Mouse (Mus musculus) embryonic facial prominence, embryonic 10.5 days (tissue): ENCODE measurements around the gene Uhmk1. TPM values are rescaled to one million over a fixed set of nuclear protein-coding genes. Genes with fewer than 3 reads are reported as not detected.
"Not testable (repeated sequence)": the region's sequence is repeated elsewhere in the genome, so short reads cannot be mapped to it uniquely, and the experiment has no call there.

Source experiments
- DNase-seq: peaks from one replicate; pipeline ENCODE4 v3.0.0-alpha.2; 2017; ENCODE audit warnings: low spot score
- H3K27ac ChIP-seq: fragments of 300-500 bp; sonication (generic); replicated peaks from 2 replicates; pipeline ENCODE4 v1.5.1; 2016; ENCODE audit warnings: mild to moderate bottlenecking
- H3K27me3 ChIP-seq: fragments of 300-500 bp; sonication (generic); replicated peaks from 2 replicates; pipeline ENCODE4 v1.6.1; 2016; ENCODE audit warnings: low read depth, mild to moderate bottlenecking; ENCODE audit not compliant: poor library complexity, severe bottlenecking
- H3K36me3 ChIP-seq: fragments of 300-500 bp; sonication (generic); replicated peaks from 2 replicates; pipeline ENCODE4 v1.6.1; 2016; ENCODE audit warnings: mild to moderate bottlenecking, moderate library complexity
- H3K4me1 ChIP-seq: fragments of 300-500 bp; sonication (generic); 2 replicates; pipeline ENCODE4 v1.6.1; 2016
- H3K4me3 ChIP-seq: fragments of 300-500 bp; sonication (generic); 2 replicates; pipeline ENCODE4 v1.5.1; 2016; ENCODE audit warnings: mild to moderate bottlenecking, moderate library complexity
- H3K9me3 ChIP-seq: fragments of 300-500 bp; sonication (generic); 2 replicates; pipeline ENCODE4 v1.6.1; 2016; ENCODE audit warnings: mild to moderate bottlenecking
- whole genome bisulfite sequencing: fragments of 180-500 bp; shearing (Covaris S2); methylation state at CpG from one replicate; pipeline ENCODE4 v1.1.7; 2016; 5-methylcytosine and 5-hydroxymethylcytosine counted together
- polyA plus RNA-seq: library from polyadenylated mRNA; unstranded; fragments of >200 nt; fragmentation: Nextera tagmentation; extraction: Ambion mirVana; gene quantifications from 2 replicates; pipeline ENCODE4 v1.2.1, GENCODE M21; 2016

Gene Uhmk1
- polyA plus RNA-seq: 10.6 and 11.3 TPM in 2 replicates

DNA sequence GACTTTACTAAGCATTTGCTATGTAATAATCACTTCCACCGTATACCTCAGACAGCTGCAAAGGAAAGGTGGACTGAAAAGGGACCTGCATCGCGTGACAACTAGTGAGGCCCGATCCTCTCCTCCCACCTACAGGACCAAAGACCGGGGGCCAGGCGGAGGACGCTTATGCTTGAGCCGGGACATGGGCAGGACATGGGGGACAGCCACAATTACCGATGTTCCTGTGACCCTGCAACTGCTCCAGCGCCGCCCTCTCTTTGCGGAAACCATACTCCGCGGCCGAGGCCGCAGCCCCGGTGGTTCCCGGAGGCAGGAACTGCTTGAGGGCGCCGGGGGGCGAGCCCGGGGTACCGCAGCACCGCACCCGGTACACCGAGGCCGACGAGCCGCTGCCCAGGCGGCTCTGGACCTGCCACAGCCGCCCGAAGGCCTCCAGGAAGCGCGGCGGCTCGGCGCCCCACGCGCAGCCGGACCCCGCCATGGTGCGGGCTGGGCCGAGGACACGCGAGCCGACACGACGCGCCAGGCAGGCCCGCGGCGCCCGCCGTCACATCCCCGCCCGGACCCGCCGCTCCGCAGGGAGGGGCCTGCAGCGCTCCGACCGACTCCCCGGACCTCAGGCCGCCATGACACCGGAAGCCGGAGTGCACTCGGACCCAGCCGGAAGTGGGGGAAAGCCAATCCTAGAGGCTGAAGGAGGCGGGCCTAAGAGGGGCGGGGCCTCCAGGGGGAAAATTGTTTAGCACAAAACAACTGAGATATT, at the start of gene Uhmk1:
TSS of gene Uhmk1 (minus strand) at position 641 of the 766 bp plus-strand sequence.
- Histone ChIP-seq H3K36me3 (peaks cover 28% of the 10 kb centered on the region), H3K27me3 (no peaks in the 10 kb centered on the region), H3K4me3 (peak within 1 kb of the TSS; percentile 99), H3K9me3 (no peaks in the 10 kb centered on the region), H3K27ac (peak within 1 kb of the TSS; percentile 94), H3K4me1 (peaks cover 8% of the 10 kb centered on the region; the same call in 1 of the 2 replicates)
- under 1% methylated on average over 70 of the region's 70 CpGs for WGBS
- DNase-seq: peak; percentile 94

DNA sequence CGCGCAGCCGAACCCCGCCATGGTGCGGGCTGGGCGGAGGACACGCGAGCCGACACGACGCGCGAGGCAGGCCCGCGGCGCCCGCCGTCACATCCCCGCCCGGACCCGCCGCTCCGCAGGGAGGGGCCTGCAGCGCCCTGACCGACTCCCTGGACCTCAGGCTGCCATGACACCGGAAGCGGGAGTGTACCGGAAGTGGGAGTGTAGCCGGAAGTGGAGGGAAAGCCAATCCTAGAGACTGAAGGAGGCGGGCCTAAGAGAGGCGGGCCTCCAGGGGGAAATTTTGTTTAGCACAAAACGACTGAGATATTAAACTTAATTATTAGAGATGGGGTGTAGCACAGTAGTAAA, 40.3 kb upstream of the Uhmk1 start:
- Histone ChIP-seq H3K27ac (peak overlapping the region; percentile 92), H3K4me1 (peaks cover 8% of the 10 kb centered on the region), H3K36me3 (no peaks in the 10 kb centered on the region), H3K9me3 (no peaks in the 10 kb centered on the region), H3K4me3 (peak overlapping the region; percentile 70), H3K27me3 (0 out of 2 replicates have a peak, but pooled peaks cover 3% of the 10 kb centered on the region)
- peak; percentile 91 for DNase-seq
- 4% methylated on average over 32 of the region's 32 CpGs for WGBS

DNA sequence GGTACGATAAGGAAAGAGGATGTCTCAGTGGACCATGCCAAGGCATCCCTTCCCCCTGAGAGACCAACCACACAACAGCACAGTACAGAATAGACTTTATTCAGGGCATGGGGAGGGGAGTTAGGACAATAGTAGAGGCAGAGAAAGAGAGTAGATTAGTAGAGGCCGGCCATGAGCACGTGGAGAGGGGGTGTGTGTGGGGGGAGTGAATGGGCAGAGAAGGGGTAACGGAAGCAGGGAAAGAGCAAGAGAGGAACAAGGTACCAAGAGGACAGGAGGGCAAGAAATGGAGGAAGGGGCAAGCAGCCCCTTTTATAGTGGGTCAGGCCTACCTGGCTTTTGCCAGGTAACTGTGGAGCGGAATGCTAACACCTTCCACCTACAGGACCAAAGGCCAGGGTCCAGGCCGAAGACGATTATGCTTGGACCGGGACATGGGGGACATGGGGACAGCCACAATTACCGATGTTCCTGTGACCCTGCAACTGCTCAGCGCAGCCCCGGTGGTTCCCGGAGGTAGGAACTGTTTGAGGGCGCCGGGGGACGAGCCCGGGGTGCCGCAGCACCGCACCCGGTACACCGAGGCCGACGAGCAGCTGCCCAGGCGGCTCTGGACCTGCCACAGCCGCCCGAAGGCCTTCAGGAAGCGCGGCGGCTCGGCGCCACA, 39.8 kb upstream of the Uhmk1 start:
- H3K27ac ChIP-seq: peak overlapping the region; percentile 92
- DNase-seq: no peak
- H3K27me3 ChIP-seq: 0 out of 2 replicates have a peak, but pooled peaks cover 3% of the 10 kb centered on the region
- H3K36me3 ChIP-seq: no peaks in the 10 kb centered on the region
- peaks cover 8% of the 10 kb centered on the region for H3K4me1 ChIP-seq
- 26% methylated on average over 30 of the region's 30 CpGs for WGBS
- H3K9me3 ChIP-seq: no peaks in the 10 kb centered on the region
- H3K4me3 ChIP-seq: peak overlapping the region; percentile 70

DNA sequence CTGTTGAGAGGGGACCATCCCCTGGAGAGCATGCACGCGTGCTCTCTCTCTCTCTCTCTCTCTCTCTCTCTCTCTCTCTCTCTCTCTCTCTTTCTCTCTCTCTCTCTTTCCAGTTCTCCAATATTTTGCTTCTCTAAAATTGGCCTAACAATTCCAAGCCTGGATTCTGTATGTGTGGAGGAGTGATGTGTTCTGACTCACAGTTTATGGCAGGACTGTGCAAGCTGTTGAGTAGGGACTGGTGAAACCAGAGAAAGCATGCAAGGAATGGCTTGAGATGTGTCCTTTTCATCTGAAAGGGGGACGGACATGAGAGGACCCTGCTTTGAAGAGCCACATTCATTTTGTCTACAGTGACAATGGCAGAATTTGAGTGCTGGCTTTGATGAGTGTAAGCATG, 29.8 kb upstream of the Uhmk1 start:
- Histone ChIP-seq H3K4me3 (no peak overlapping the region), H3K9me3 (no peaks in the 10 kb centered on the region), H3K27ac (no peak overlapping the region), H3K4me1 (no peaks in the 10 kb centered on the region), H3K27me3 (no peaks in the 10 kb centered on the region; the same call in 1 of the 2 replicates), H3K36me3 (no peaks in the 10 kb centered on the region)
- WGBS: 84% methylated on average over 3 of the region's 3 CpGs
- DNase-seq: no peak

DNA sequence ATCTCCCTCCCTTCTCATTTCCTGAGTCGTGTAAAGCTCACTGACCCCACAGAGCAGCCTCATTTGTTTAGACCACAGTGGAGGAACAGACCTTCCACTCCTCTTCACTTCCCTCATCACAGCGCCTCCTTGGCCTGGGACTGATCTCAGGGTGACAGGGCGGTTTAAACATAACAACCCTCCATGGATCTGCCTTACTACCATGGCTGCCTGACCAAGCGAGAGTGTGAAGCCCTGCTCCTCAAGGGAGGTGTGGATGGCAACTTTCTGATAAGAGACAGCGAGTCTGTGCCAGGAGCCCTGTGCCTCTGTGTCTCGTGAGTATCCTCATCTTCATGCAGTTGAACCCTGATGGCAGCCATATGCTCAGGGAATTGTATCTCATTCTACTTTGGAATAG, 17.5 kb upstream of the Uhmk1 start, which contains the start of gene Sh2d1b2:
TSS of gene Sh2d1b2 (plus strand) at position 62 of the 400 bp plus-strand sequence.
- H3K4me1 ChIP-seq, H3K9me3 ChIP-seq, H3K27me3 ChIP-seq, H3K36me3 ChIP-seq, H3K4me3 ChIP-seq, H3K27ac ChIP-seq, DNase-seq: not testable (repeated sequence)
- WGBS: 79% methylated on average over 6 of the region's 6 CpGs

DNA sequence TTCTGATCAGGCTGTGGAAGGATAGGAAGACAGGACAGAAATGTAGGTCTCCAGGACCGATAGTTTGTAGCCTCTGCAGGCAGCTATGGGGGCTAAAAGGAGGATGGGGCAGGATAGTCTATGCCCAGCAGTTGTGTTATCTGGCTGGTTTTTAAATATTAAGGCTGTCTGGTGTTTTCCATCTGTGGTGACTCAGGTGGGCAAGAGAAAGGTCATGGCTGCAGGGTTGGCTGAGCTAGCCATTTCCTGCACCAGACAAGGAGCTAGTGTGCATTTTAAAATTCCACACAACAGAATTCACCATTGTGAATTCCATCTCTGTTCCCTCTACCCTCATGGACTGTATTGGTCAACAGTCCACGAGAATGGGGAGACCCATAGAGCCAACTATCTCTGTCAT, 8.1 kb upstream of the Uhmk1 start:
- Histone ChIP-seq H3K4me3 (no peak overlapping the region), H3K4me1 (0 out of 2 replicates have a peak, but pooled peaks cover 3% of the 10 kb centered on the region), H3K27me3 (0 out of 2 replicates have a peak, but pooled peaks cover 3% of the 10 kb centered on the region), H3K9me3 (no peaks in the 10 kb centered on the region), H3K36me3 (no peaks in the 10 kb centered on the region), H3K27ac (no peak overlapping the region)
- 82% methylated on average over 2 of the region's 2 CpGs for WGBS
- DNase-seq: no peak

DNA sequence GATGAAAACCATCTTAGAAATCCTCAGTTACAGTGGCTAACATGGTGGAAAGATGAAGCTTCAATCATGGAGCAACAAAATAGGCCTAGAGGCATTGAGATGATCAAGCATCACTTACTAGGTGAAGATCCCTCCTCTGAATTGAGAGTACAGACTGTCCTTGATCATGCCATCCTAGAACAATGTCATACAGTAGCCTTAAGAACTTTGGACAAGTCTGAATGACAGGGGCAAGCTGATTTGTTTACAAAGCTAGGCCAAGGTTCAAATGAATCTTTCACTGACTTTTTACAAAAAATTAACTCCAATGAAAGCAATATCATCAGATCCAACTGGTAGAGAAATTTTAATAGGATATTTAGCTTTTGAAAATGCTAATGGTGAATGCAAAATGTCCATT, 5.2 kb upstream of the Uhmk1 start:
- no peaks in the 10 kb centered on the region for H3K36me3 ChIP-seq
- H3K27ac ChIP-seq: no peak overlapping the region
- 0 out of 2 replicates have a peak, but pooled peaks cover 3% of the 10 kb centered on the region for H3K27me3 ChIP-seq
- no peaks in the 10 kb centered on the region for H3K4me1 ChIP-seq
- no peaks in the 10 kb centered on the region for H3K9me3 ChIP-seq
- H3K4me3 ChIP-seq: no peak overlapping the region
- DNase-seq: no peak

DNA sequence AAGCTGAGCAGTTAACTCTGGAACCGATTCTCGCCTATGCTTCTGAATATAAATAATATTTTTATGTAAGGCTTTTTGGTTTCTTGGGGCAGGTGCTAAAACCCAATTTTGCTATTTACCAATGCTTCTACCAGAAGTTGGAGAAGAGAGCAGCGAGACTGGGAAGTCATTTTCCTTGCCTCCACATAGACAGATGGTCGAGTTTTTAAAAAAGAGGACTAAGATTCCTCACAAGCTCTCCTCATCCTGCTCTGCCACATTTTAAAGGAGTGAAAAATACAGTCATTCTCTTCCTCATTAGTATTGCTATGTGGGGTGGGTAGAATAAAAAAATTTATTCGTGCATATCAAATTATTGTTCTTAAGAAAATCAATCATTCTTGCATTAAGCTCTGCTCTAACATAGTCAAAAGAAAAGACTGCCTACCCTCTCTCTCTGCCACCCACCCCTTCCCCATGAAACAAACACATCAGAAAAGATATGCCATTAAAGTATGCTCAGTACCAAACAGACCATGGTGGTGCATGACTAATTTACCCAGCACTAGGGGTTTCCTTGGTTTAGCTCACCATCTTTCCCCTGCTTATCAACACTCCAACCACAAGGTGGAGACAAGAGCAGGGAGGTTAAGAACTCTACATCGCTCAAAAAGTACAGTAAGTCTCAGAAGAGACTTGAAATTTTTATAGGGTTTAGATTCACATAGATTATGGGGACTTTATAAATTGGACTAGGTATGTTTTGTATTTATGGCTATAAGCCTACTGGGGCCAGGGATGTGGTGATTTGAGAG, 3.1 kb upstream of the Uhmk1 start:
- no peak for DNase-seq
- WGBS: 81% methylated on average over 6 of the region's 6 CpGs

DNA sequence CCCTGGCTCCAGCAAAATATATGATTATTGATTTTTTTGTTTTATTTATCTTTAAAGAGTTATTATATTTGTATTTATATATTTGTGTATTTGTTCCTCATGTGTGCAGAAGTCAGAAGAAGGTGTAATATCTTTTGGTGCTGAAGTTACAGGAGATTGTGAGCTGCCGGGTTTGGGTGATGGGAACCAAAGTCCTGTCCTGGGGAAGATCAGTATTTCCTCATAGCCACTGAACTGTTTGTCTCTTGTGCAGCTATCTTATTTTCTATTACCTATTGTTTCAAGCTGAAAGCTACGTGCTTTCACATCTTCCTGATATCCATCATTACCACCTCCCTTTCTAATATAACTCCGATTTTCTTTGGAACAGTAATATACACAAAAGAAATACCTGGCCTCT, 393 bp upstream of the Uhmk1 start:
- Histone ChIP-seq H3K9me3 (no peaks in the 10 kb centered on the region), H3K27ac (peak overlapping the region; percentile 94; the same call in 1 of the 2 replicates), H3K4me3 (peak overlapping the region; percentile 99)

More for the DNA sequence above, 3.1 kb upstream of the Uhmk1 start:
- Histone ChIP-seq H3K4me3 (no peak overlapping the region), H3K9me3 (no peaks in the 10 kb centered on the region), H3K36me3 (no peaks in the 10 kb centered on the region), H3K4me1 (peaks cover 8% of the 10 kb centered on the region; the same call in 1 of the 2 replicates), H3K27ac (no peak overlapping the region), H3K27me3 (0 out of 2 replicates have a peak, but pooled peaks cover 3% of the 10 kb centered on the region)

DNA sequence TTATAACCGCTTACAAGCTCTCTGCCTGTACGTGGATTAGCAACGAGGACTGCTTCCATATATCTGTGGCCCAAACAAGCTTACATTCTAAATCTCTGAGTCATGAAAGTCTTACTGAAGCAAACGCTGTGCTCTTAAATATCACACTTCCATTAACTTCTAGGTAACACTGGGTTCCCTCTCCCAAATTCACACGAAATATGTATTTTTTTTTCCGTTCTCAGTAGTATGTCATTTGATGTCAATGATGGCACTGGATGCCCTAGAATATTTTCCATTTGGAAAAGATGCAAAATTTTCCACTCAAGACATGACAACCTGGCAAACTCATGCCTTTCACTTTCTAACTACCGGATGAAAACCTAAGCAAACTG, 827 bp downstream of the Uhmk1 start:
- Histone ChIP-seq H3K4me1 (peaks cover 8% of the 10 kb centered on the region; the same call in 1 of the 2 replicates), H3K27me3 (no peaks in the 10 kb centered on the region), H3K27ac (no peak overlapping the region), H3K4me3 (peak overlapping the region; percentile 99), H3K36me3 (peaks cover 31% of the 10 kb centered on the region), H3K9me3 (no peaks in the 10 kb centered on the region)
- DNase-seq: no peak
- WGBS: 47% methylated on average over 7 of the region's 7 CpGs

More for the DNA sequence above, 393 bp upstream of the Uhmk1 start:
- no peak for DNase-seq
- Histone ChIP-seq H3K4me1 (peaks cover 8% of the 10 kb centered on the region; the same call in 1 of the 2 replicates), H3K27me3 (no peaks in the 10 kb centered on the region), H3K36me3 (peaks cover 22% of the 10 kb centered on the region)
- WGBS: 75% methylated on average over 3 of the region's 3 CpGs

DNA sequence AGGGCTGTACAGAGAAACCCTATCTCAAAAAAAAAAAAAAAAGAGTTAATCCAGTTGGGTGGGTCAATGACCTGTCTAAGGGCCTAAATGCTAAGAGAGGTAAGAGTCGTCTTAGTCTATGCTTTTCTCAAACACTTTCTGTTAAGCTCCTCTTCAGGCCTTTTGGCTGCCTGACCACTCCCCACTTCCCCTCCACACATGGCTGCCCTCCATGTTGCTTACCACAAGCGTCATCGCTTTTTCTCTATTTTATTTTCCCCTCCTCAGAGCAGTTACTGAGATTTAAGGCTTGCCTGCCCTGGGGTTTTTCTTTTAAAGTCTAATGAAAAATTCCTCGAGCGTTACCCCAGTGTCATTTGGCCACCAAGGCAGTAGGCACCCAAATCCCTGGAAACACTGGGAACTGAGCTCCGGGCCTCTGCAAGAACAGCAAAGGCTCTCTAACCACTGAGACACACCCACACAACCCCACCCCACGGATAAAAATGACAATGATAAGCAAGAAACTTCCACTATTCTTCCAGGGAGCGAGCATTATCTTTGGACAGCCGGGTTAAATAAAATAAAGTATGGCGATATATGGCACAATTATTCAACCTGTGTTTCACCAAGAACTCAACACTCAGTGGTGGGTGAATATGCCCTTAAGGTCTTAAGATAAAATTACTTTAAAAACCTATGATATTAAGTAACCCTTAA, 1.9 kb downstream of the Uhmk1 start:
- WGBS: 92% methylated on average over 10 of the region's 10 CpGs
- no peaks in the 10 kb centered on the region for H3K9me3 ChIP-seq
- H3K36me3 ChIP-seq: peaks cover 41% of the 10 kb centered on the region
- H3K27ac ChIP-seq: no peak overlapping the region
- peaks cover 8% of the 10 kb centered on the region; the same call in 1 of the 2 replicates for H3K4me1 ChIP-seq
- DNase-seq: no peak
- H3K4me3 ChIP-seq: no peak overlapping the region
- no peaks in the 10 kb centered on the region for H3K27me3 ChIP-seq

DNA sequence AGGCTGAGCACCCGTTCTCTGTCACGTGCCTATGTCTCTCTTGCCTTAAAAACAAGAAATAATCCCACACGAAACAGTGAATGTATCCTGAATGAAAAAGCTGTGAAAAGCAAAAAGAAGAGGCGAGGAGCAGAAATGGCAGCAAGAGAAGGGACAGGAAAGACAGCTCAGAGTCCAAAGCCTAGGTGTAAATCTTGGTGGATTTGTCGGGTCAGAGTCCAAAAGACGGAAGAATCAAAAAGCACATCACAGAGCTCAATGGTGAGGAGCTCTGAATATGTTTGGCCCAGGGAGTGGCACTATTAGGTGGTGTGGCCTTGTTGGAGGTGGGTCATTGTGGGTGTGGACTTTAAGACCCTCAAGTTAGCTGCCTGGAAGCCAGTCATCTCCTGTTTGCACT, 8.8 kb downstream of the Uhmk1 start:
- H3K9me3 ChIP-seq: no peaks in the 10 kb centered on the region
- H3K36me3 ChIP-seq: peaks cover 90% of the 10 kb centered on the region
- no peaks in the 10 kb centered on the region for H3K27me3 ChIP-seq
- no peak overlapping the region for H3K4me3 ChIP-seq
- 93% methylated on average over 6 of the region's 6 CpGs for WGBS
- H3K4me1 ChIP-seq: no peaks in the 10 kb centered on the region
- DNase-seq: no peak
- H3K27ac ChIP-seq: no peak overlapping the region
